In genomic region chr6:55392453-55392852, GRCm38 (mm10) we compare ENCODE assay signal across 9 mouse cellular contexts. TPM values are rescaled to one million over a fixed set of nuclear protein-coding genes. Genes with fewer than 3 reads are reported as not detected.
DNase-seq lines count a peak whose midpoint lies in the region; ATAC-seq and TF ChIP-seq lines count a peak whose summit lies in the region.
"Had no signal": no experiment of that assay in that cellular context is flagged by ENCODE, and none has a peak within 500 bp of the region (broad histone marks: within the 10 kb centered on the region; RNA-seq: fewer than 3 reads in every experiment).

No protein-coding gene starts in this region.

- TF ChIP-seq POLR2A in heart, adult 2 months (IDR thresholded peaks at IDR 0.05; ENCODE audit: insufficient read depth, low read depth, low read length) = no peak
- TF ChIP-seq POLR2A in limb, embryonic 14.5 days (IDR thresholded peaks at IDR 0.05; ENCODE audit: borderline replicate concordance, extremely low read depth, insufficient read depth, insufficient read length) = no peak
- no peak for TF ChIP-seq POLR2A in testis, adult 2 months (IDR thresholded peaks at IDR 0.05; ENCODE audit: control insufficient read depth, low read depth, low read length)

- DNase-seq in 3T3-L1 (ENCODE audit: low read depth, low spot score) = peak; percentile 93
- DNase-seq in adrenal gland, adult 2 months = peak; percentile 60
- peak; percentile 95 for DNase-seq in embryo, embryonic 10.5 days (ENCODE audit: low spot score)
- peak; percentile 68 to 83 for DNase-seq in heart, adult 2 months
- peak; percentile 85 for DNase-seq in limb, embryonic 14.5 days (ENCODE audit: low spot score)
- peak; percentile 92 for DNase-seq in neural tube, embryonic 10.5 days (ENCODE audit: extremely low spot score, low spot score)

- ATAC-seq in kidney, embryonic 15.5 days (replicated peaks; ENCODE audit: low FRiP score) = peak; percentile 54
- peak; percentile 62; the same call in 1 of the 2 replicates for ATAC-seq in limb, embryonic 14.5 days (ENCODE audit: low FRiP score, low read depth)

- no peaks in the 10 kb centered on the region; the same call in 1 of the 2 replicates for H3K4me1 ChIP-seq in heart, adult 2 months (ENCODE audit: control insufficient read depth, insufficient read depth, low read length)
- H3K4me1 ChIP-seq in kidney, embryonic 15.5 days = peaks cover 15% of the 10 kb centered on the region
- H3K4me1 ChIP-seq in limb, embryonic 14.5 days (ENCODE audit: control insufficient read depth, insufficient read depth, low read length) = peaks cover 6% of the 10 kb centered on the region; the same call in 1 of the 2 replicates
- peaks cover 2% of the 10 kb centered on the region; the same call in 1 of the 2 replicates for H3K4me1 ChIP-seq in testis, adult 2 months (ENCODE audit: control insufficient read depth, insufficient read depth, low read length)

- no peaks in the 10 kb centered on the region for H3K79me2 ChIP-seq in heart, adult 2 months (replicated peaks; ENCODE audit: control insufficient read depth, insufficient read depth, low read length)

- 9% methylated on average over 4 of the region's 4 CpGs for WGBS in heart, adult 2 months
- WGBS in kidney, embryonic 15.5 days = 9% methylated on average over 4 of the region's 4 CpGs
- 10% methylated on average over 4 of the region's 4 CpGs for WGBS in limb, embryonic 14.5 days

- H3K27ac ChIP-seq in heart, adult 2 months = no peak overlapping the region
- H3K27ac ChIP-seq in kidney, embryonic 15.5 days = no peak overlapping the region
- no peak overlapping the region for H3K27ac ChIP-seq in limb, embryonic 14.5 days (replicated peaks; ENCODE audit: low read depth, low read length)
- no peak overlapping the region for H3K27ac ChIP-seq in testis, adult 2 months (ENCODE audit: control insufficient read depth, insufficient read depth, low read depth, low read length)
- H3K27ac ChIP-seq: embryonic facial prominence, embryonic 13.5 days had no signal

- H3K27me3 ChIP-seq in heart, adult 2 months (ENCODE audit: control insufficient read depth, insufficient read depth, low read length) = no peaks in the 10 kb centered on the region; the same call in 1 of the 2 replicates
- peaks cover 9% of the 10 kb centered on the region for H3K27me3 ChIP-seq in kidney, embryonic 15.5 days
- H3K27me3 ChIP-seq in limb, embryonic 14.5 days (ENCODE audit: control insufficient read depth, insufficient read depth, low read length) = no peaks in the 10 kb centered on the region
- no peaks in the 10 kb centered on the region for H3K27me3 ChIP-seq in testis, adult 2 months (ENCODE audit: control insufficient read depth, insufficient read depth, low read length)

- no peaks in the 10 kb centered on the region for H3K36me3 ChIP-seq in heart, adult 2 months (ENCODE audit: control insufficient read depth, insufficient read depth, low read length)
- H3K36me3 ChIP-seq in kidney, embryonic 15.5 days = no peaks in the 10 kb centered on the region
- H3K36me3 ChIP-seq in limb, embryonic 14.5 days (ENCODE audit: control insufficient read depth, insufficient read depth, low read length) = no peaks in the 10 kb centered on the region
- H3K36me3 ChIP-seq in testis, adult 2 months (ENCODE audit: control insufficient read depth, insufficient read depth, low read length) = no peaks in the 10 kb centered on the region
- H3K36me3 ChIP-seq: embryonic facial prominence, embryonic 13.5 days had no signal

- H3K4me3 ChIP-seq in heart, adult 2 months = no peak overlapping the region
- H3K4me3 ChIP-seq in kidney, embryonic 15.5 days (replicated peaks) = no peak overlapping the region
- H3K4me3 ChIP-seq in limb, embryonic 14.5 days (replicated peaks; ENCODE audit: low read length) = no peak overlapping the region
- H3K4me3 ChIP-seq in testis, adult 2 months (ENCODE audit: control insufficient read depth, low read depth, low read length) = no peak overlapping the region
- H3K4me3 ChIP-seq: embryonic facial prominence, embryonic 13.5 days had no signal

- intact Hi-C loops in heart, adult 2 months (cut with DNase I) = loop anchor here (1.0 to 5.0 kb wide), 2 partner anchors 119 to 560 kb away; no protein-coding TSS in a partner anchor

- H3K9me3 ChIP-seq in kidney, embryonic 15.5 days (replicated peaks) = no peaks in the 10 kb centered on the region
- no peaks in the 10 kb centered on the region for H3K9me3 ChIP-seq in limb, embryonic 14.5 days (ENCODE audit: control insufficient read depth, low read length)
- H3K9me3 ChIP-seq: embryonic facial prominence, embryonic 13.5 days had no signal

- no peak overlapping the region for H3K4me2 ChIP-seq in kidney, embryonic 15.5 days
- H3K4me2 ChIP-seq in limb, embryonic 14.5 days (replicated peaks; ENCODE audit: low read depth, low read length, severe bottlenecking) = no peak overlapping the region
- H3K4me2 ChIP-seq: embryonic facial prominence, embryonic 13.5 days had no signal

- peak; percentile 91 for TF ChIP-seq CTCF in heart, adult 2 months (IDR thresholded peaks at IDR 0.05)
- peak; percentile 41; the same call in 1 of the 2 replicates for TF ChIP-seq CTCF in testis, adult 2 months (IDR thresholded peaks at IDR 0.05; ENCODE audit: control insufficient read depth, insufficient read depth, insufficient replicate concordance, low read depth, low read length)

- TF ChIP-seq EP300 in heart, adult 2 months (IDR thresholded peaks at IDR 0.05; ENCODE audit: insufficient read depth, low read depth, low read length) = peak; percentile 48; the same call in 1 of the 2 replicates

- no peak overlapping the region for H3K9ac ChIP-seq in heart, adult 2 months (ENCODE audit: low read depth, low read length)
- no peak overlapping the region for H3K9ac ChIP-seq in kidney, embryonic 15.5 days
- H3K9ac ChIP-seq in limb, embryonic 14.5 days (ENCODE audit: low read depth, low read length, severe bottlenecking) = no peak overlapping the region
- H3K9ac ChIP-seq: embryonic facial prominence, embryonic 13.5 days had no signal

RNA-seq across cellular contexts. Expression of gene Ghrhr, which starts 16.4 kb away (rescaled TPM):
- total RNA-seq in adrenal gland, adult 2 months (2021) = not detected
- polyA plus RNA-seq in adrenal gland, adult 2 months (2012; rRNA removed) = not detected in 2 replicates
- total RNA-seq in heart, adult 2 months (2021) = not detected
- not detected in 2 replicates for polyA plus RNA-seq in heart, adult 2 months (2012; rRNA removed)
- polyA plus RNA-seq in kidney, embryonic 15.5 days (2015; fragmentation: Nextera tagmentation; extraction: Ambion mirVana) = 0.05 TPM in 1 of 2 replicates, not detected in the other
- not detected in 2 replicates for polyA plus RNA-seq in limb, embryonic 14.5 days (2012; rRNA removed)
- not detected in 2 replicates for polyA plus RNA-seq in limb, embryonic 14.5 days (2014; fragmentation: Nextera tagmentation; extraction: Ambion mirVana)
- not detected in 2 replicates for polyA plus RNA-seq in testis, adult 2 months (2012; rRNA removed)
- polyA plus RNA-seq: embryonic facial prominence, embryonic 13.5 days had no signal

RNA-seq across cellular contexts. Expression of gene Aqp1, which starts 56.2 kb away (rescaled TPM):
- 10 to 100 TPM; 35.1 to 85.4 TPM for total RNA-seq in adrenal gland, adult 2 months (2021)
- 135 and 204 TPM in 2 replicates for polyA plus RNA-seq in adrenal gland, adult 2 months (2012; rRNA removed)
- total RNA-seq in heart, adult 2 months (2021) = 100 to 1,000 TPM; 377 to 449 TPM
- polyA plus RNA-seq in heart, adult 2 months (2012; rRNA removed) = 433 and 638 TPM in 2 replicates
- 29.9 and 38.4 TPM in 2 replicates for polyA plus RNA-seq in kidney, embryonic 15.5 days (2015; fragmentation: Nextera tagmentation; extraction: Ambion mirVana)
- 87.1 and 111 TPM in 2 replicates for polyA plus RNA-seq in limb, embryonic 14.5 days (2012; rRNA removed)
- polyA plus RNA-seq in limb, embryonic 14.5 days (2014; fragmentation: Nextera tagmentation; extraction: Ambion mirVana) = 15.3 and 17.8 TPM in 2 replicates
- polyA plus RNA-seq in testis, adult 2 months (2012; rRNA removed) = 1.9 and 4.7 TPM in 2 replicates

RNA-seq across cellular contexts. Expression of gene Adcyap1r1, which starts 59.3 kb away (rescaled TPM):
- 10 to 100 TPM; 24.4 to 40.6 TPM for total RNA-seq in adrenal gland, adult 2 months (2021)
- 25.6 and 25.9 TPM in 2 replicates for polyA plus RNA-seq in adrenal gland, adult 2 months (2012; rRNA removed)
- 1 to 10 TPM; 4.4 to 4.5 TPM for total RNA-seq in heart, adult 2 months (2021)
- polyA plus RNA-seq in heart, adult 2 months (2012; rRNA removed) = 4.8 and 7.4 TPM in 2 replicates
- polyA plus RNA-seq in kidney, embryonic 15.5 days (2015; fragmentation: Nextera tagmentation; extraction: Ambion mirVana) = 3.1 and 3.4 TPM in 2 replicates
- 3.0 and 3.5 TPM in 2 replicates for polyA plus RNA-seq in limb, embryonic 14.5 days (2012; rRNA removed)
- polyA plus RNA-seq in limb, embryonic 14.5 days (2014; fragmentation: Nextera tagmentation; extraction: Ambion mirVana) = 0.84 and 2.2 TPM in 2 replicates
- polyA plus RNA-seq in testis, adult 2 months (2012; rRNA removed) = 0.64 and 1.6 TPM in 2 replicates
